Mouse (Mus musculus): ENCODE measurements around the gene Rnf138rt1. TPM values are rescaled to one million over a fixed set of nuclear protein-coding genes. Genes with fewer than 3 reads are reported as not detected.

Rnf138rt1 gene
- polyA plus RNA-seq (2012; rRNA removed) = 0.10 and 0.15 TPM in 2 replicates
- 0.19 and 0.23 TPM in 2 replicates for polyA plus RNA-seq (2014; fragmentation: Nextera tagmentation; extraction: Ambion mirVana)

GRCm38 (mm10) chrX:163760617-163761434 lies at the start of gene Rnf138rt1:
Gene Rnf138rt1, minus strand, starts transcription at chrX:163761329.
- DNase-seq (ENCODE audit: low read depth in 3 of 3, low spot score in 3 of 3) = no peak
- no peaks in the 10 kb centered on the region for H3K9me3 ChIP-seq (ENCODE audit: control insufficient read depth, low read length)
- no peak for ATAC-seq (ENCODE audit: insufficient read depth)
- H3K27ac ChIP-seq = no peak within 1 kb of the TSS
- WGBS (ENCODE audit: insufficient replicate concordance) = 17% methylated on average over 42 of the region's 42 CpGs
- no peaks in the 10 kb centered on the region; a peak in 1 of 4 replicates for H3K4me1 ChIP-seq (replicated peaks; ENCODE audit: control insufficient read depth in 2 of 2, insufficient read depth in 2 of 2, low read length in 1 of 2)
- peak within 1 kb of the TSS; percentile 41 for H3K4me2 ChIP-seq (ENCODE audit: low read depth)
- H3K9ac ChIP-seq (replicated peaks) = no peak within 1 kb of the TSS
- no peaks in the 10 kb centered on the region for H3K36me3 ChIP-seq (replicated peaks; ENCODE audit: control insufficient read depth, insufficient read depth, low read depth)
- TF ChIP-seq CTCF (IDR thresholded peaks at IDR 0.05; ENCODE audit: low read depth) (no peak), EP300 (IDR thresholded peaks at IDR 0.05; ENCODE audit: low read depth) (no peak)
- peak within 1 kb of the TSS; percentile 8 to 18; a peak in 2 of 4 replicates for H3K4me3 ChIP-seq (ENCODE audit: insufficient read depth in 1 of 2, low read depth in 2 of 2, low read length in 2 of 2)
- peaks cover 3% of the 10 kb centered on the region; the same call in 1 of the 2 replicates for H3K27me3 ChIP-seq (ENCODE audit: control insufficient read depth, insufficient read depth, low read length)

GRCm38 (mm10) chrX:163807270-163807669 lies 46.1 kb upstream of the Rnf138rt1 start:
- H3K36me3 ChIP-seq (replicated peaks; ENCODE audit: control insufficient read depth, insufficient read depth, low read depth) = no peaks in the 10 kb centered on the region
- TF ChIP-seq EP300 (IDR thresholded peaks at IDR 0.05; ENCODE audit: low read depth) = no peak
- no peak for TF ChIP-seq CTCF (IDR thresholded peaks at IDR 0.05; ENCODE audit: low read depth)
- ATAC-seq (ENCODE audit: insufficient read depth) = no peak
- no peaks in the 10 kb centered on the region for H3K27me3 ChIP-seq (ENCODE audit: control insufficient read depth, insufficient read depth, low read length)
- no peak overlapping the region for H3K27ac ChIP-seq
- no peaks in the 10 kb centered on the region for H3K4me1 ChIP-seq (replicated peaks; ENCODE audit: control insufficient read depth in 2 of 2, insufficient read depth in 2 of 2, low read length in 1 of 2)
- no peak for DNase-seq (ENCODE audit: low read depth in 3 of 3, low spot score in 3 of 3)
- 50% methylated on average over 1 of the region's 1 CpGs for WGBS (ENCODE audit: insufficient replicate concordance)
- no peak overlapping the region for H3K4me2 ChIP-seq (ENCODE audit: low read depth)
- no peak overlapping the region for H3K9ac ChIP-seq (replicated peaks)
- no peaks in the 10 kb centered on the region for H3K9me3 ChIP-seq (ENCODE audit: control insufficient read depth, low read length)
- no peak overlapping the region for H3K4me3 ChIP-seq (ENCODE audit: insufficient read depth in 1 of 2, low read depth in 2 of 2, low read length in 2 of 2)

GRCm38 (mm10) chrX:163766290-163766689 lies 5.2 kb upstream of the Rnf138rt1 start:
- H3K9me3 ChIP-seq (ENCODE audit: control insufficient read depth, low read length) = no peaks in the 10 kb centered on the region
- no peaks in the 10 kb centered on the region for H3K4me1 ChIP-seq (replicated peaks; ENCODE audit: control insufficient read depth in 2 of 2, insufficient read depth in 2 of 2, low read length in 1 of 2)
- ATAC-seq (ENCODE audit: insufficient read depth) (no peak), DNase-seq (ENCODE audit: low read depth in 3 of 3, low spot score in 3 of 3) (no peak)
- no peak for TF ChIP-seq CTCF (IDR thresholded peaks at IDR 0.05; ENCODE audit: low read depth)
- TF ChIP-seq EP300 (IDR thresholded peaks at IDR 0.05; ENCODE audit: low read depth) = no peak
- no peaks in the 10 kb centered on the region for H3K27me3 ChIP-seq (ENCODE audit: control insufficient read depth, insufficient read depth, low read length)
- no peak overlapping the region for H3K4me3 ChIP-seq (ENCODE audit: insufficient read depth in 1 of 2, low read depth in 2 of 2, low read length in 2 of 2)
- H3K27ac ChIP-seq = no peak overlapping the region
- WGBS (ENCODE audit: insufficient replicate concordance) = 45% methylated on average over 3 of the region's 3 CpGs
- H3K36me3 ChIP-seq (replicated peaks; ENCODE audit: control insufficient read depth, insufficient read depth, low read depth) = no peaks in the 10 kb centered on the region
- no peak overlapping the region for H3K9ac ChIP-seq (replicated peaks)
- no peak overlapping the region for H3K4me2 ChIP-seq (ENCODE audit: low read depth)

- Histone ChIP-seq H3K9me3 (ENCODE audit: control insufficient read depth, low read length) (no peaks in the 10 kb centered on the region), H3K4me1 (replicated peaks; ENCODE audit: control insufficient read depth in 2 of 2, insufficient read depth in 2 of 2, low read length in 1 of 2) (no peaks in the 10 kb centered on the region; a peak in 1 of 4 replicates), H3K36me3 (replicated peaks; ENCODE audit: control insufficient read depth, insufficient read depth, low read depth) (no peaks in the 10 kb centered on the region), H3K4me3 (ENCODE audit: insufficient read depth in 1 of 2, low read depth in 2 of 2, low read length in 2 of 2) (peak overlapping the region; percentile 7 to 8; a peak in 2 of 4 replicates), H3K27me3 (ENCODE audit: control insufficient read depth, insufficient read depth, low read length) (peaks cover 3% of the 10 kb centered on the region; the same call in 1 of the 2 replicates), H3K9ac (replicated peaks) (no peak overlapping the region), H3K27ac (no peak overlapping the region), H3K4me2 (ENCODE audit: low read depth) (peak overlapping the region; percentile 41)
- WGBS (ENCODE audit: insufficient replicate concordance) = 28% methylated on average over 10 of the region's 10 CpGs
- ATAC-seq (ENCODE audit: insufficient read depth) = no peak
- TF ChIP-seq CTCF (IDR thresholded peaks at IDR 0.05; ENCODE audit: low read depth) = no peak
- no peak for DNase-seq (ENCODE audit: low read depth in 3 of 3, low spot score in 3 of 3)
Measured at GRCm38 (mm10) chrX:163761435-163761828, 303 bp upstream of the Rnf138rt1 start.

- no peak; the same call in 1 of the 2 replicates for ATAC-seq (ENCODE audit: insufficient read depth)
- WGBS (ENCODE audit: insufficient replicate concordance) = 56% methylated on average over 6 of the region's 6 CpGs
Measured at GRCm38 (mm10) chrX:163745996-163746395, 15.1 kb downstream of the Rnf138rt1 start.

More at GRCm38 (mm10) chrX:163745996-163746395, 15.1 kb downstream of the Rnf138rt1 start:
- Histone ChIP-seq H3K27me3 (ENCODE audit: control insufficient read depth, insufficient read depth, low read length) (no peaks in the 10 kb centered on the region), H3K9ac (replicated peaks) (no peak overlapping the region), H3K27ac (no peak overlapping the region), H3K4me1 (replicated peaks; ENCODE audit: control insufficient read depth in 2 of 2, insufficient read depth in 2 of 2, low read length in 1 of 2) (no peaks in the 10 kb centered on the region), H3K36me3 (replicated peaks; ENCODE audit: control insufficient read depth, insufficient read depth, low read depth) (no peaks in the 10 kb centered on the region), H3K4me2 (ENCODE audit: low read depth) (no peak overlapping the region), H3K4me3 (ENCODE audit: insufficient read depth in 1 of 2, low read depth in 2 of 2, low read length in 2 of 2) (no peak overlapping the region), H3K9me3 (ENCODE audit: control insufficient read depth, low read length) (no peaks in the 10 kb centered on the region)
- TF ChIP-seq CTCF (IDR thresholded peaks at IDR 0.05; ENCODE audit: low read depth) (no peak), EP300 (IDR thresholded peaks at IDR 0.05; ENCODE audit: low read depth) (no peak)
- DNase-seq (ENCODE audit: low read depth in 3 of 3, low spot score in 3 of 3) = no peak
